Mouse (Mus musculus) embryonic facial prominence, embryonic 11.5 days (tissue): ENCODE measurements around the gene Farp1. TPM values are rescaled to one million over a fixed set of nuclear protein-coding genes. Genes with fewer than 3 reads are reported as not detected.

ENCODE experiments used
- ATAC-seq: fragments of 200-750 bp; cut with Nextera tagmentation; replicated peaks from 2 replicates; pipeline ENCODE4 v1.8.0; 2017; ENCODE audit warnings: low read depth; ENCODE audit not compliant: insufficient number of reproducible peaks, low FRiP score, low TSS enrichment
- DNase-seq: peaks from one replicate; pipeline ENCODE4 v3.0.0-alpha.2; 2015; ENCODE audit warnings: low spot score
- H3K27ac ChIP-seq: fragments of 300-500 bp; sonication (generic); replicated peaks from 2 replicates; pipeline ENCODE4 v1.5.1; 2014; ENCODE audit warnings: mild to moderate bottlenecking, low read depth, low read length, control low read depth
- H3K27me3 ChIP-seq: fragments of 300-500 bp; sonication (generic); 2 replicates; pipeline ENCODE4 v1.6.1; 2014; ENCODE audit warnings: mild to moderate bottlenecking, low read length, moderate library complexity, mixed read lengths; ENCODE audit not compliant: control insufficient read depth, insufficient read depth
- H3K36me3 ChIP-seq: fragments of 300-500 bp; sonication (generic); replicated peaks from 2 replicates; pipeline ENCODE4 v1.6.1; 2014; ENCODE audit warnings: low read depth, mild to moderate bottlenecking, low read length, moderate library complexity, mixed read lengths; ENCODE audit not compliant: control insufficient read depth, insufficient read depth
- H3K4me1 ChIP-seq: fragments of 300-500 bp; sonication (generic); 2 replicates; pipeline ENCODE4 v1.6.1; 2014; ENCODE audit warnings: low read length, mixed read lengths; ENCODE audit not compliant: control insufficient read depth, insufficient read depth
- H3K4me2 ChIP-seq: fragments of 300-500 bp; sonication (generic); 2 replicates; pipeline ENCODE4 v1.6.1; 2014; ENCODE audit warnings: low read depth, mild to moderate bottlenecking, control low read depth, low read length, moderate library complexity
- H3K4me3 ChIP-seq: fragments of 300-500 bp; sonication (generic); 2 replicates; pipeline ENCODE4 v1.5.1; 2014; ENCODE audit warnings: low read depth, low read length, control low read depth
- H3K9ac ChIP-seq: fragments of 300-500 bp; sonication (generic); replicated peaks from 2 replicates; pipeline ENCODE4 v1.6.1; 2014; ENCODE audit warnings: mild to moderate bottlenecking, control low read depth, low read length
- H3K9me3 ChIP-seq: fragments of 300-500 bp; sonication (generic); replicated peaks from 2 replicates; pipeline ENCODE4 v1.6.1; 2016; ENCODE audit warnings: mild to moderate bottlenecking, low read length, inconsistent platforms, mixed read lengths; ENCODE audit not compliant: control insufficient read depth
- WGBS: fragments of 180-500 bp; shearing (Covaris S2); extraction: QIAGEN DNeasy Blood & Tissue Kit; methylation state at CpG from one replicate; pipeline ENCODE4 v1.1.7; 2014; 5-methylcytosine and 5-hydroxymethylcytosine counted together
- polyA plus RNA-seq: library from polyadenylated mRNA; unstranded; fragments of >200 nt; fragmentation: Nextera tagmentation; extraction: Ambion mirVana; gene quantifications from 2 replicates; pipeline ENCODE4 v1.2.1, GENCODE M21; 2014

The Farp1 gene
- polyA plus RNA-seq, 1 experiment from 2014 or later = 42.8 TPM

- H3K27me3 ChIP-seq = no peaks in the 10 kb centered on the region
- H3K4me2 ChIP-seq = no peak overlapping the region
- no peaks in the 10 kb centered on the region for H3K9me3 ChIP-seq
- H3K27ac ChIP-seq = no peak overlapping the region
- no peak overlapping the region for H3K4me3 ChIP-seq
- no peak overlapping the region for H3K9ac ChIP-seq
- DNase-seq (no peak), ATAC-seq (no peak)
- no peaks in the 10 kb centered on the region; the same call in 1 of the 2 replicates for H3K36me3 ChIP-seq
- WGBS = 85% methylated on average over 8 of the region's 8 CpGs
- no peaks in the 10 kb centered on the region for H3K4me1 ChIP-seq
Observed at GRCm38 (mm10) chr14:121267801-121268200, 232.8 kb downstream of the Farp1 start.

DNA sequence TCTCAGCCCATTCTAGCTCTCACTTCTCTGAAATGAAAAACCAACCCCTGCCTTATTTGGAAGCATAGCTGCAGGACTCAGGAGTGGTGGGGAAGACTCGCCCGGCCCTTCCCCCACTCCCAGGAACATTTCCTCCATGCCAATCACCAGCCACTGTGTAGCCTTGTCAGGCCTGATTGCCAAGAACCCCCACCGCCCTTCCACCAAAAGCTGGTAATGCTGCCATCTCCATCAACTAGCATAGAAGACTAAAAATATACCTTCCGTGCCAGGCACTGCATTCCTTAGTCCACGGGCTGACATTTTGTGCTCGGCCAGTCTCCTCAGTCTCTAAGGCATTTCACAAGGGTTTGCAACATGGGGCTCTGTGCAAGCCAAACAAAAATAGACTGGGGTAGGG is 235.5 kb downstream of the Farp1 start:
- no peak overlapping the region for H3K4me3 ChIP-seq
- H3K27me3 ChIP-seq = no peaks in the 10 kb centered on the region
- no peaks in the 10 kb centered on the region; the same call in none of the 2 replicates for H3K36me3 ChIP-seq
- no peaks in the 10 kb centered on the region for H3K4me1 ChIP-seq
- no peaks in the 10 kb centered on the region for H3K9me3 ChIP-seq
- DNase-seq = no peak
- no peak overlapping the region for H3K27ac ChIP-seq
- WGBS = 85% methylated on average over 6 of the region's 6 CpGs
- no peak overlapping the region for H3K4me2 ChIP-seq
- no peak for ATAC-seq
- H3K9ac ChIP-seq = no peak overlapping the region

GRCm38 (mm10) chr14:121274985-121275384 is 240.0 kb downstream of the Farp1 start:
- ATAC-seq (no peak), DNase-seq (no peak)
- no peak overlapping the region for H3K27ac ChIP-seq
- H3K27me3 ChIP-seq = no peaks in the 10 kb centered on the region
- no peak overlapping the region for H3K9ac ChIP-seq
- H3K4me1 ChIP-seq = no peaks in the 10 kb centered on the region
- no peak overlapping the region for H3K4me3 ChIP-seq
- H3K9me3 ChIP-seq = no peaks in the 10 kb centered on the region
- 88% methylated on average over 12 of the region's 12 CpGs for WGBS
- no peaks in the 10 kb centered on the region; the same call in none of the 2 replicates for H3K36me3 ChIP-seq
- H3K4me2 ChIP-seq = no peak overlapping the region

DNA sequence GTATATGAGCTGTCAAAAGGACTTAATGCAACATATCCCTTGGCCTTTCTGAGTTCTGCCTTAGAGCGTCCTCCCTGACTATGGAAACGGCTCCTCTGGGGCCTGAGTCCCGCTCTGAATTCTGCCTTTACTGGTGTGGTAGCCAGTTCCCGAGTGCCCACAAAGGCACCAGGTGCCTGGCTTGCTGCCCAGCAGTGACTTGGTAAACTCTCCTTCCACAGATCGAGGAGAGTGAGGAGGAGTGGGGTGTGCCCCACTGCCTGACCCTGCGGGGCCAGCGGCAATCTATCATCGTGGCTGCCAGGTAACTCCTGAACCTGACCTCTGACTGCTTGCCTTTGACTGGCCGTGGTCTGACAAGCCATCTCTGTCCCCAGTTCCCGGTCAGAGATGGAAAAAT is 241.0 kb downstream of the Farp1 start:
- no peaks in the 10 kb centered on the region for H3K9me3 ChIP-seq
- DNase-seq = no peak
- H3K27ac ChIP-seq = no peak overlapping the region
- H3K36me3 ChIP-seq = no peaks in the 10 kb centered on the region; the same call in none of the 2 replicates
- H3K27me3 ChIP-seq = no peaks in the 10 kb centered on the region
- no peak overlapping the region for H3K4me3 ChIP-seq
- no peaks in the 10 kb centered on the region for H3K4me1 ChIP-seq
- WGBS = 90% methylated on average over 10 of the region's 10 CpGs
- no peak for ATAC-seq
- no peak overlapping the region for H3K4me2 ChIP-seq
- no peak overlapping the region for H3K9ac ChIP-seq

DNA sequence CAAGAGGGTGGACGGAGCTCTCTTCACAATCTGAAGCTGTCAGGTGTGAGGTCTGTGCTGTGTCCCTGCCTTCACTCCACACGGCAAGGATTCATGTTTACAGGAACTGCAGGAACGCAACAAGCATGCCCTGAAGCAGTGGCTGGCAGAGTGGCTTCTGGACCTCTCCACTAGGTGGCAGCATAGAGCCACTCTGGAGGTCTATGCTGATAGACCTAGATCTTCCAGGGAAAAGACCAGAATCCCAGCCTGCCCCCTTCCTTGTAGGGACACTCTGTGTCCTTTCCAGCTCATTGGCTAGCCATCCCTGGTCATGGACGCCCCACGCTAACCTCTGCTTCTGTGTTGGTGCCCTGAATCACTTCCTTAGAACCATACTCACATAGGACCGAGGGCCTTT is 244.1 kb downstream of the Farp1 start:
- ATAC-seq = peak; percentile 58
- 33% methylated on average over 6 of the region's 6 CpGs for WGBS

DNA sequence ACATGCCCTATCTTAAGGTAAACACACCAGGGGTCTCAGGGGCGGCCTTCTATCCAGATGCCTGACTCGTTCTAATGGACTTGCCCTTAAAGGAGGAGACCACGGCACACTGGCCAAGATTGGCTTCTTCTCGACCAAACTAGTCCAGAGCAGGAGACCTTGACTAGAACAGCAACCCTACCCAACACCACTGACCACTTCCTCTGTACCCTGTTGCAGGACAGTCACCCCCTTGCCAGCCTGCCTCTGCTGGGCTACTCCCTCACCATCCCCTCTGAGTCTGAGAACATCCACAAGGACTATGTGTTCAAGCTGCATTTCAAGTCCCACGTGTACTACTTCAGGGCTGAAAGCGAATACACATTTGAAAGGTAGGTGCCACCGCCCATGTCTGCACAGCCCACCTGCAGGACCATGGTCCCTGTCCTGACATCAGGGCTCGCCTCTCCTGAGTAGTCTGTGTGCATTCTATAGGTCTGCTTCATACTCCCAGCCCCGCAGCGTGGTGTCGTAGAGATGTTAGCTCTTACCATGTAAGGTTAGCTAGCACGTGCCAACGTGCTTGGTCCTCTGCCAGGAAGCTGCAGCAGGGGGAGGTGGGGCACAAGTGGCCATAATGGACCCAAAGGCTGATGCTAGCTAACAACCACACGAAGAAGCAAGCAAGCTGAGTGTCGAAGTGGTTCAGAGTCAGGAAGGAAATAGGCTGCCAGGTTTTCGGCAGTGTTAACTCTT is 245.8 kb downstream of the Farp1 start:
- ATAC-seq (no peak), DNase-seq (no peak)
- Histone ChIP-seq H3K4me1 (no peaks in the 10 kb centered on the region), H3K9me3 (no peaks in the 10 kb centered on the region), H3K4me2 (no peak overlapping the region), H3K27ac (no peak overlapping the region), H3K9ac (no peak overlapping the region), H3K36me3 (no peaks in the 10 kb centered on the region; the same call in 1 of the 2 replicates), H3K27me3 (no peaks in the 10 kb centered on the region), H3K4me3 (no peak overlapping the region)
- WGBS = 89% methylated on average over 16 of the region's 16 CpGs

More for the DNA sequence above, 244.1 kb downstream of the Farp1 start:
- Histone ChIP-seq H3K9me3 (no peaks in the 10 kb centered on the region), H3K36me3 (no peaks in the 10 kb centered on the region; the same call in 1 of the 2 replicates), H3K4me3 (no peak overlapping the region), H3K27me3 (no peaks in the 10 kb centered on the region), H3K9ac (no peak overlapping the region), H3K4me1 (no peaks in the 10 kb centered on the region), H3K4me2 (no peak overlapping the region), H3K27ac (no peak overlapping the region)
- peak; percentile 89 for DNase-seq

DNA sequence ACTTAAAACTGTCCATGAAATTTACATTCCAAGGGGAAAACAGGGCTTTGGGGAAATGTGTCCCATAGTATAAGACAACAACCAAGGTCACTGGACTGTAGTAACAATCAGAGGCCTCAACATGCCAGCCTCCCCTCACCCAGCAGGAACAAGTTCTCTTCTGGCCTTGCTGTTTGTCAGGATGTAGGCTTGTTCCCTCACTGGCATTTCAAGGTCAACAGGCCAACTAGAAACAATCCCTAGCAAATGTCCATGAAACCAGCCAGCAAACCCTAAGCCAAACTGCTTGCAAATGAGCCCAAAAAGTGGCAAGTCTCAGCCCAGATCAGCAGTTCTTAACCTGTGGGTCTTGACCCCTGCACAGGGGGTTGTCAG is 246.3 kb downstream of the Farp1 start:
- Histone ChIP-seq H3K27ac (no peak overlapping the region), H3K9me3 (no peaks in the 10 kb centered on the region), H3K4me1 (no peaks in the 10 kb centered on the region), H3K9ac (no peak overlapping the region), H3K4me3 (no peak overlapping the region), H3K27me3 (no peaks in the 10 kb centered on the region), H3K36me3 (no peaks in the 10 kb centered on the region; the same call in none of the 2 replicates), H3K4me2 (no peak overlapping the region)
- ATAC-seq (no peak), DNase-seq (no peak)

DNA sequence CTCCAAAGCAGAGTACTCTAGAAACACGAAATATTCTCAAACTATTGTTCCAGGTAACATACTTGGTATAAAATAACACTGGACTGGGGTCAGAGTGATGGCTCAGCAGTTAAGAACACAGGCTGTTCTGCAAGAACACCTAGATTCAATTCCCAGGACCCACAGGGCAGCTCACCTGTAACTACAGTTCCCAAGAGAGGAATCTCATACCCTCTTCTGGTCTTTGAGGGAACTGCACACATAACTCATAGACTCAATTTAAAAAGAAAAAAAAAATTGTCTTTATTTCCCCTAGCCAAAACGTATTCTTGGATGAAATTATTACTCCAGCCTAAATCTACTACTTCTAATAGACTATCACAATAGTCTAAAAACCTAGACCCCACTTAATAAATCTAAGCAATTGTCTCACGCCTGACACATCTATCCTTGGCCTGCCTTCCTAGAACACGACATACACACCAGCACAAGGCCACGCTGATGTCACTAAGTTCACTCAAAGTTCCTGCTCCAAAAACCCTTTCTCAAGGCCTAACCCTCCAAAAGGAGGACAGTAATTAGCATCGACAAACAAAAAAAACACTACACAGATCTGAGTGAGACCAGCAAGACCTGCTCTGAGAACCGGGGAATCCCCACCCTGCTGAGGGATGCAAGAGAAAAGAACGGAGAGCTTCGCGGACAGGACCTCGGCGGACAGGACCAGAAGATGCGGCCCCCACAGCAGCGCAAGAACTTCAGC is 250.6 kb downstream of the Farp1 start:
- no peak overlapping the region for H3K9ac ChIP-seq
- H3K27me3 ChIP-seq = no peaks in the 10 kb centered on the region
- H3K4me3 ChIP-seq = no peak overlapping the region
- H3K9me3 ChIP-seq = no peaks in the 10 kb centered on the region
- H3K27ac ChIP-seq = no peak overlapping the region
- no peaks in the 10 kb centered on the region for H3K4me1 ChIP-seq
- H3K4me2 ChIP-seq = no peak overlapping the region
- H3K36me3 ChIP-seq = no peaks in the 10 kb centered on the region; the same call in 1 of the 2 replicates
- peak; percentile 32 for DNase-seq
- no peak for ATAC-seq
- 93% methylated on average over 14 of the region's 14 CpGs for WGBS
